9 mouse cellular contexts compared by ENCODE assay signal in the genomic region with DNA sequence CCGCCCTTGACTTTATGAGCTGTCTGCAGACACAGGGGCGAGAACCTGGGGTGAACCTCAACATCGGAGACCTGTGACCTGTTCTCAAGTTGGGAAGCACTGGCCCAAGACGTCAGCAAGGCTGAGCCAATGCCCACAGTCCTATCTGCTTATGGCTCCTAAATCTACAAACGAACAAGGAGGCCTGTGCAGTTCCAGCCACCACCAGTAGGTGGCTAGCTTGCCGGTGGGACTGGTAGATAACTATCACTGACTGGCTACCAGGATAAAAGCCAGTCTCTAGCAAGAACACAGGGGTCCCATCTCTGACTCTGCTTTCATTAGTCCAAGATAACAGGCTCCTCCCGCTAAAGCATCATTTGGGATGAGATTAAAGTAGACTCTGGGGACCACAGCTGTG.
A peak's percentile ranks its signal among the peaks of the same experiment; 100 is the strongest.
DNase-seq lines count a peak whose midpoint lies in the region; ATAC-seq and TF ChIP-seq lines count a peak whose summit lies in the region.
"Had no signal": no experiment of that assay in that cellular context is flagged by ENCODE, and none has a peak within 500 bp of the region (broad histone marks: within the 10 kb centered on the region; RNA-seq: fewer than 3 reads in every experiment).

No protein-coding gene starts in this region.

- TF ChIP-seq POLR2A in cerebellum, adult 2 months (IDR thresholded peaks at IDR 0.05; ENCODE audit: borderline replicate concordance, insufficient read depth, low read length), result no peak

- H3K36me3 ChIP-seq in ES-E14 (ENCODE audit: control insufficient read depth, insufficient read depth, low read length, poor library complexity, severe bottlenecking), result no peaks in the 10 kb centered on the region
- no peaks in the 10 kb centered on the region for H3K36me3 ChIP-seq in liver, postnatal 0 days (replicated peaks; ENCODE audit: insufficient read depth, low read length)

- H3K27ac ChIP-seq in ES-E14 (ENCODE audit: insufficient read depth, low read depth, low read length, poor library complexity, severe bottlenecking), result no peak overlapping the region
- no peak overlapping the region for H3K27ac ChIP-seq in cerebellum, adult 2 months (ENCODE audit: insufficient read depth, low read length)
- H3K27ac ChIP-seq in liver, postnatal 0 days (ENCODE audit: low read depth), result no peak overlapping the region
- H3K27ac ChIP-seq: heart, embryonic 13.5 days had no signal

- no peaks in the 10 kb centered on the region for H3K27me3 ChIP-seq in cerebellum, adult 2 months (ENCODE audit: control insufficient read depth, insufficient read depth, low read length)
- no peaks in the 10 kb centered on the region for H3K27me3 ChIP-seq in liver, postnatal 0 days (ENCODE audit: insufficient read depth, low read length)
- H3K27me3 ChIP-seq: heart, embryonic 13.5 days had no signal

- H3K4me3 ChIP-seq in ES-E14 (ENCODE audit: insufficient read depth in 1 of 2, low read depth in 1 of 2, low read length in 2 of 2, poor library complexity in 1 of 2, severe bottlenecking in 1 of 2), result peak overlapping the region; percentile 38 to 56; a peak in 3 of 4 replicates
- H3K4me3 ChIP-seq in cerebellum, adult 2 months (replicated peaks; ENCODE audit: insufficient read depth, low read depth, low read length), result no peak overlapping the region
- no peak overlapping the region for H3K4me3 ChIP-seq in liver, postnatal 0 days (ENCODE audit: low read depth, low read length)
- H3K4me3 ChIP-seq: heart, embryonic 13.5 days had no signal

- DNase-seq in 3T3-L1 (ENCODE audit: low read depth, low spot score), result peak; percentile 88
- peak; percentile 93 for DNase-seq in ES-E14 (ENCODE audit: low read depth, low spot score)
- peak; percentile 57 to 73 for DNase-seq in cerebellum, adult 2 months
- DNase-seq in frontal cortex, postnatal 14 days (ENCODE audit: low spot score in 2 of 2), result peak; percentile 50 to 76
- peak; percentile 89 to 91 for DNase-seq in kidney, postnatal 4 days
- peak; percentile 77 for DNase-seq in liver, postnatal 0 days
- DNase-seq in retina, embryonic 14.5 days (ENCODE audit: low spot score), result peak; percentile 93
- DNase-seq in thymus, postnatal 25 days, result peak; percentile 75

- ATAC-seq in liver, postnatal 0 days, result no peak

- peak overlapping the region; percentile 49 for H3K9ac ChIP-seq in ES-E14 (ENCODE audit: insufficient read depth, low read depth, low read length, poor library complexity, severe bottlenecking)
- no peak overlapping the region for H3K9ac ChIP-seq in liver, postnatal 0 days (replicated peaks)
- H3K9ac ChIP-seq: heart, embryonic 13.5 days had no signal

- in situ Hi-C loops in ES-E14 (cut with MboI; ENCODE audit: low sequenced_read_pairs in 2 of 2, unreplicated experiment in 2 of 2), result loop anchor here (10.0 to 25.0 kb wide), 3 partner anchors 310 to 492 kb away; partner anchors contain the start of gene Cyp26b1 (in 1 of the 2)

- no peaks in the 10 kb centered on the region for H3K9me3 ChIP-seq in ES-E14 (ENCODE audit: control insufficient read depth, insufficient read depth, low read depth, low read length)
- no peaks in the 10 kb centered on the region for H3K9me3 ChIP-seq in liver, postnatal 0 days (ENCODE audit: low read length)
- H3K9me3 ChIP-seq: heart, embryonic 13.5 days had no signal

- TF ChIP-seq EP300 in liver, postnatal 0 days (IDR thresholded peaks at IDR 0.05; ENCODE audit: low read depth), result no peak

- H3K4me2 ChIP-seq in liver, postnatal 0 days (ENCODE audit: low read depth, low read length), result no peak overlapping the region
- H3K4me2 ChIP-seq: heart, embryonic 13.5 days had no signal

- WGBS in cerebellum, adult 2 months, result 27% methylated on average over 7 of the region's 7 CpGs
- WGBS in liver, postnatal 0 days (ENCODE audit: insufficient replicate concordance), result 23% methylated on average over 7 of the region's 7 CpGs

- no peaks in the 10 kb centered on the region; a peak in 1 of 4 replicates for H3K4me1 ChIP-seq in ES-E14 (ENCODE audit: control insufficient read depth in 2 of 2, insufficient read depth in 2 of 2, low read length in 2 of 2, poor library complexity in 1 of 2)
- peaks cover 6% of the 10 kb centered on the region; the same call in 1 of the 2 replicates for H3K4me1 ChIP-seq in cerebellum, adult 2 months (ENCODE audit: control insufficient read depth, insufficient read depth, low read length)
- H3K4me1 ChIP-seq in liver, postnatal 0 days (ENCODE audit: insufficient read depth), result no peaks in the 10 kb centered on the region
- H3K4me1 ChIP-seq: heart, embryonic 13.5 days had no signal

- TF ChIP-seq CTCF in cerebellum, adult 2 months (IDR thresholded peaks at IDR 0.05; ENCODE audit: borderline replicate concordance, insufficient read depth, low read depth, low read length), result peak; percentile 80
- peak; percentile 85 for TF ChIP-seq CTCF in liver, postnatal 0 days (IDR thresholded peaks at IDR 0.05; ENCODE audit: low read depth)

TF ChIP-seq in ES-E14, 5 proteins besides CTCF, POLR2A, EP300 and RAD21:
- TF ChIP-seq HCFC1 (IDR thresholded peaks at IDR 0.05; ENCODE audit: borderline replicate concordance, insufficient read depth, low read length) (no peak), ZNF384 (IDR thresholded peaks at IDR 0.05; ENCODE audit: low read depth, low read length) (no peak), ZC3H11A (IDR thresholded peaks at IDR 0.05; ENCODE audit: borderline replicate concordance, low read depth, low read length) (no peak; the same call in 1 of the 2 replicates), MAFK (IDR thresholded peaks at IDR 0.05; ENCODE audit: insufficient read depth, low read depth, low read length) (no peak), CHD2 (IDR thresholded peaks at IDR 0.05; ENCODE audit: low read depth, low read length) (no peak)

Comparison
In these comparisons a context has a peak if more than half of its experiments do, and no peak if none do; other contexts are left out.
1. H3K4me3 ChIP-seq: peak in ES-E14 (2 of 2); none in cerebellum, adult 2 months (single experiment) and liver, postnatal 0 days (single experiment).
2. Peak in every context shown above with its lines, with median percentiles within 50 percentile points of each other: DNase-seq.